Mouse (Mus musculus) lung, postnatal 0 days (tissue): ENCODE measurements around the gene Ccdc85c. TPM values are rescaled to one million over a fixed set of nuclear protein-coding genes. Genes with fewer than 3 reads are reported as not detected.

Source experiments
- ATAC-seq: fragments of 200-750 bp; cut with Nextera tagmentation; 2 replicates; pipeline ENCODE4 v1.8.0; 2017; ENCODE audit warnings: moderate library complexity
- DNase-seq: peaks from one replicate; pipeline ENCODE4 v3.0.0-alpha.2; 2016; ENCODE audit warnings: low spot score
- H3K27ac ChIP-seq: fragments of 300-500 bp; sonication (generic); 2 replicates; pipeline ENCODE4 v1.5.1; 2014; ENCODE audit warnings: antibody characterized with exemption, mild to moderate bottlenecking, low read length, mixed read lengths
- H3K27me3 ChIP-seq: fragments of 300-500 bp; sonication (generic); replicated peaks from 2 replicates; pipeline ENCODE4 v1.6.1; 2014; ENCODE audit warnings: low read length, mixed read lengths; ENCODE audit not compliant: insufficient read depth
- H3K36me3 ChIP-seq: fragments of 300-500 bp; sonication (generic); 2 replicates; pipeline ENCODE4 v1.6.1; 2014; ENCODE audit warnings: low read length, mixed read lengths; ENCODE audit not compliant: insufficient read depth
- H3K4me1 ChIP-seq: fragments of 300-500 bp; sonication (generic); 2 replicates; pipeline ENCODE4 v1.6.1; 2014; ENCODE audit warnings: antibody characterized with exemption, low read depth, low read length, mixed read lengths; ENCODE audit not compliant: insufficient read depth
- H3K4me2 ChIP-seq: fragments of 300-500 bp; sonication (generic); replicated peaks from 2 replicates; pipeline ENCODE4 v1.6.1; 2014; ENCODE audit warnings: low read depth, mild to moderate bottlenecking, low read length, moderate library complexity, mixed read lengths
- H3K4me3 ChIP-seq: fragments of 300-500 bp; sonication (generic); 2 replicates; pipeline ENCODE4 v1.5.1; 2014; ENCODE audit warnings: low read depth, low read length
- H3K9ac ChIP-seq: fragments of 300-500 bp; sonication (generic); replicated peaks from 2 replicates; pipeline ENCODE4 v1.6.1; 2014; ENCODE audit warnings: low read depth, mild to moderate bottlenecking
- H3K9me3 ChIP-seq: fragments of 300-500 bp; sonication (generic); 2 replicates; pipeline ENCODE4 v1.6.1; 2016; ENCODE audit warnings: low read length, mixed read lengths
- CTCF ChIP-seq: IDR thresholded peaks from 2 replicates; pipeline ENCODE4 v1.5.1; 2016; ENCODE audit warnings: antibody characterized with exemption, mild to moderate bottlenecking
- EP300 ChIP-seq: IDR thresholded peaks from 2 replicates; pipeline ENCODE4 v1.6.1; 2016; ENCODE audit warnings: antibody characterized with exemption, mild to moderate bottlenecking, control low read depth
- WGBS: fragments of 180-500 bp; shearing (Covaris S2); extraction: QIAGEN DNeasy Blood & Tissue Kit; methylation state at CpG from one replicate; pipeline ENCODE4 v1.1.7; 2014; 5-methylcytosine and 5-hydroxymethylcytosine counted together
- polyA plus RNA-seq: library from polyadenylated mRNA; unstranded; fragments of >200 nt; fragmentation: Nextera tagmentation; extraction: Ambion mirVana; gene quantifications from 2 replicates; pipeline ENCODE4 v1.2.1, GENCODE M21; 2015

Ccdc85c gene
- polyA plus RNA-seq, 1 experiment from 2014 or later, result 4.5 TPM

- ATAC-seq (no peak), DNase-seq (no peak)
- H3K9ac ChIP-seq, result no peak overlapping the region
- H3K9me3 ChIP-seq, result no peaks in the 10 kb centered on the region
- H3K36me3 ChIP-seq, result no peaks in the 10 kb centered on the region
- no peak overlapping the region for H3K27ac ChIP-seq
- H3K4me3 ChIP-seq, result no peak overlapping the region
- no peak overlapping the region for H3K4me2 ChIP-seq
- peaks cover 36% of the 10 kb centered on the region for H3K4me1 ChIP-seq
- H3K27me3 ChIP-seq, result no peaks in the 10 kb centered on the region
- 61% methylated on average over 21 of the region's 21 CpGs for WGBS
- TF ChIP-seq CTCF (peak; percentile 31; the same call in 1 of the 2 replicates), EP300 (no peak)
Measured at GRCm38 (mm10) chr12:108240953-108241588, 34.2 kb downstream of the Ccdc85c start.

- TF ChIP-seq CTCF (no peak), EP300 (no peak)
Measured at GRCm38 (mm10) chr12:108240401-108240890, 34.8 kb downstream of the Ccdc85c start.

GRCm38 (mm10) chr12:108239441-108239840, 35.8 kb downstream of the Ccdc85c start:
- H3K4me2 ChIP-seq, result no peak overlapping the region
- TF ChIP-seq CTCF, result no peak
- no peak for TF ChIP-seq EP300
- 29% methylated on average over 5 of the region's 5 CpGs for WGBS
- H3K9me3 ChIP-seq, result no peaks in the 10 kb centered on the region
- peaks cover 26% of the 10 kb centered on the region for H3K4me1 ChIP-seq
- no peak overlapping the region for H3K4me3 ChIP-seq
- DNase-seq, result peak; percentile 78
- no peaks in the 10 kb centered on the region for H3K36me3 ChIP-seq
- H3K9ac ChIP-seq, result no peak overlapping the region
- peak; percentile 82 for ATAC-seq
- H3K27ac ChIP-seq, result no peak overlapping the region
- no peaks in the 10 kb centered on the region for H3K27me3 ChIP-seq

More at GRCm38 (mm10) chr12:108240401-108240890, 34.8 kb downstream of the Ccdc85c start:
- Histone ChIP-seq H3K4me2 (no peak overlapping the region), H3K27me3 (no peaks in the 10 kb centered on the region), H3K9ac (no peak overlapping the region), H3K4me1 (peaks cover 36% of the 10 kb centered on the region), H3K36me3 (no peaks in the 10 kb centered on the region), H3K9me3 (no peaks in the 10 kb centered on the region), H3K4me3 (no peak overlapping the region), H3K27ac (no peak overlapping the region)
- ATAC-seq, result no peak
- DNase-seq, result no peak
- 86% methylated on average over 13 of the region's 13 CpGs for WGBS

- TF ChIP-seq CTCF (no peak), EP300 (no peak)
- Histone ChIP-seq H3K4me2 (no peak overlapping the region), H3K9me3 (no peaks in the 10 kb centered on the region), H3K36me3 (no peaks in the 10 kb centered on the region), H3K27me3 (no peaks in the 10 kb centered on the region), H3K27ac (no peak overlapping the region), H3K4me1 (peaks cover 24% of the 10 kb centered on the region; the same call in 1 of the 2 replicates), H3K4me3 (no peak overlapping the region), H3K9ac (no peak overlapping the region)
- WGBS, result 69% methylated on average over 17 of the region's 17 CpGs
- DNase-seq (no peak), ATAC-seq (no peak)
Measured at GRCm38 (mm10) chr12:108238395-108239035, 36.7 kb downstream of the Ccdc85c start.

- H3K4me2 ChIP-seq, result no peak overlapping the region
- 0 out of 2 replicates have a peak overlapping the region, but pooled peaks have one; percentile 14 for H3K27ac ChIP-seq
Measured at GRCm38 (mm10) chr12:108237300-108238006, 37.8 kb downstream of the Ccdc85c start.

GRCm38 (mm10) chr12:108235976-108236555, 39.2 kb downstream of the Ccdc85c start:
- H3K27me3 ChIP-seq, result no peaks in the 10 kb centered on the region
- WGBS, result 64% methylated on average over 17 of the region's 18 CpGs
- H3K4me2 ChIP-seq, result no peak overlapping the region
- no peak overlapping the region for H3K9ac ChIP-seq
- peak; percentile 39 for ATAC-seq
- H3K36me3 ChIP-seq, result no peaks in the 10 kb centered on the region
- H3K4me3 ChIP-seq, result no peak overlapping the region
- H3K9me3 ChIP-seq, result no peaks in the 10 kb centered on the region
- no peak overlapping the region for H3K27ac ChIP-seq
- no peak for TF ChIP-seq EP300
- TF ChIP-seq CTCF, result no peak
- H3K4me1 ChIP-seq, result peaks cover 24% of the 10 kb centered on the region; the same call in 1 of the 2 replicates
- no peak for DNase-seq

More at GRCm38 (mm10) chr12:108237300-108238006, 37.8 kb downstream of the Ccdc85c start:
- WGBS, result 67% methylated on average over 6 of the region's 6 CpGs
- no peak overlapping the region for H3K4me3 ChIP-seq
- H3K4me1 ChIP-seq, result peaks cover 24% of the 10 kb centered on the region; the same call in 1 of the 2 replicates
- no peak overlapping the region for H3K9ac ChIP-seq
- no peak for ATAC-seq
- TF ChIP-seq EP300, result no peak
- TF ChIP-seq CTCF, result no peak
- H3K36me3 ChIP-seq, result no peaks in the 10 kb centered on the region
- H3K27me3 ChIP-seq, result no peaks in the 10 kb centered on the region
- no peaks in the 10 kb centered on the region for H3K9me3 ChIP-seq
- DNase-seq, result peak; percentile 34
